Mouse (Mus musculus): ENCODE measurements around the gene Pcdh20. TPM values are rescaled to one million over a fixed set of nuclear protein-coding genes. Genes with fewer than 3 reads are reported as not detected.

Gene Pcdh20
- 10 to 100 TPM; 12.7 to 14.7 TPM for total RNA-seq (2021)
- long read RNA-seq, experiment 1, transcript Pcdh20-202 (2 exons, 3,362 nt) = major isoform, 16 of 19 reads
- long read RNA-seq, experiment 1, partial matches to known transcripts = 0 of 19 reads
- long read RNA-seq, experiment 1, other reads (novel, unspliced or antisense) = 3 of 19 reads
- long read RNA-seq, experiment 2, full-length matches to known transcripts = 15 of 15 reads
- long read RNA-seq, experiment 2, partial matches to known transcripts = 0 of 15 reads
- long read RNA-seq, experiment 2, other reads (novel, unspliced or antisense) = 0 of 15 reads

GRCm38 (mm10) chr14:88470495-88471434 is at the start of gene Pcdh20:
TSS of gene Pcdh20 (minus strand) at chr14:88471396.
- DNase-seq (ENCODE audit: low spot score in 2 of 2) = peak in 1 of 2 experiments; percentile 23

GRCm38 (mm10) chr14:88479909-88480308 is 8.7 kb upstream of the Pcdh20 start:
- DNase-seq (ENCODE audit: low spot score in 2 of 2) = peak in 1 of 2 experiments; percentile 11

- no peak for DNase-seq (ENCODE audit: low spot score in 2 of 2)
Measured at GRCm38 (mm10) chr14:88469956-88470355, 1.2 kb downstream of the Pcdh20 start.

GRCm38 (mm10) chr14:88469361-88469760 is 1.8 kb downstream of the Pcdh20 start:
- DNase-seq (ENCODE audit: low spot score in 2 of 2) = peak in 1 of 2 experiments; percentile 29

- DNase-seq (ENCODE audit: low spot score in 2 of 2) = no peak
Measured at GRCm38 (mm10) chr14:88466416-88466815, 4.8 kb downstream of the Pcdh20 start.

- no peak for DNase-seq (ENCODE audit: low spot score in 2 of 2)
Measured at GRCm38 (mm10) chr14:88464356-88464755, 6.8 kb downstream of the Pcdh20 start.

- DNase-seq (ENCODE audit: low spot score in 2 of 2) = no peak
Measured at GRCm38 (mm10) chr14:88463357-88463756, 7.8 kb downstream of the Pcdh20 start.

GRCm38 (mm10) chr14:88462944-88463343 is 8.3 kb downstream of the Pcdh20 start:
- no peak for DNase-seq (ENCODE audit: low spot score in 2 of 2)

GRCm38 (mm10) chr14:88460705-88461104 is 10.5 kb downstream of the Pcdh20 start:
- no peak for DNase-seq (ENCODE audit: low spot score in 2 of 2)

GRCm38 (mm10) chr14:88443304-88443703 is 27.9 kb downstream of the Pcdh20 start:
- DNase-seq (ENCODE audit: low spot score in 2 of 2) = no peak

- DNase-seq (ENCODE audit: low spot score in 2 of 2) = no peak
Measured at GRCm38 (mm10) chr14:88429393-88429792, 41.8 kb downstream of the Pcdh20 start.

- DNase-seq (ENCODE audit: low spot score in 2 of 2) = no peak
Measured at GRCm38 (mm10) chr14:88427370-88427769, 43.8 kb downstream of the Pcdh20 start.
